Comparison of ENCODE assay signal across 8 mouse cellular contexts in genomic region chr8:70673079-70673856, GRCm38 (mm10). TPM values are rescaled to one million over a fixed set of nuclear protein-coding genes. Genes with fewer than 3 reads are reported as not detected.
A peak's percentile ranks its signal among the peaks of the same experiment; 100 is the strongest.
DNase-seq lines count a peak whose midpoint lies in the region; ATAC-seq lines count a peak whose summit lies in the region.

Gene Lsm4 (plus strand): TSS chr8:70673248.

- no peaks in the 10 kb centered on the region for H3K9me3 ChIP-seq in heart, embryonic 10.5 days
- H3K9me3 ChIP-seq in kidney, embryonic 15.5 days (replicated peaks), result no peaks in the 10 kb centered on the region

- peaks cover 19% of the 10 kb centered on the region for H3K36me3 ChIP-seq in heart, embryonic 10.5 days
- H3K36me3 ChIP-seq in kidney, embryonic 15.5 days, result peaks cover 19% of the 10 kb centered on the region

- peak within 1 kb of the TSS; percentile 70 for H3K4me2 ChIP-seq in kidney, embryonic 15.5 days

- peak within 1 kb of the TSS; percentile 69 for H3K4me3 ChIP-seq in heart, embryonic 10.5 days
- peak within 1 kb of the TSS; percentile 71 for H3K4me3 ChIP-seq in kidney, embryonic 15.5 days (replicated peaks)

- H3K9ac ChIP-seq in kidney, embryonic 15.5 days, result peak within 1 kb of the TSS; percentile 62

- H3K4me1 ChIP-seq in heart, embryonic 10.5 days, result peaks cover 25% of the 10 kb centered on the region
- H3K4me1 ChIP-seq in kidney, embryonic 15.5 days, result peaks cover 50% of the 10 kb centered on the region

- H3K27me3 ChIP-seq in heart, embryonic 10.5 days (ENCODE audit: insufficient read depth, poor library complexity, severe bottlenecking), result no peaks in the 10 kb centered on the region
- H3K27me3 ChIP-seq in kidney, embryonic 15.5 days, result no peaks in the 10 kb centered on the region

- under 1% methylated on average over 60 of the region's 60 CpGs for whole genome bisulfite sequencing in heart, embryonic 10.5 days
- under 1% methylated on average over 60 of the region's 60 CpGs for WGBS in kidney, embryonic 15.5 days

- peak within 1 kb of the TSS; percentile 95 for H3K27ac ChIP-seq in heart, embryonic 10.5 days
- H3K27ac ChIP-seq in kidney, embryonic 15.5 days, result peak within 1 kb of the TSS; percentile 97

- peak; percentile 96 to 97 for DNase-seq in B cell, adult 2 months
- peak; percentile 100 for DNase-seq in brain, adult 2 months (ENCODE audit: low read depth, low spot score)
- DNase-seq in heart, embryonic 10.5 days (ENCODE audit: low spot score), result peak; percentile 99
- peak; percentile 97 for DNase-seq in liver
- DNase-seq in spleen, postnatal 4 days (ENCODE audit: low spot score in 2 of 2), result peak; percentile 95 to 99

- ATAC-seq in erythroblast, adult 5-6 weeks (replicated peaks; ENCODE audit: low FRiP score, poor library complexity, severe bottlenecking), result peak; percentile 83
- peak; percentile 96 for ATAC-seq in kidney, embryonic 15.5 days (replicated peaks; ENCODE audit: low FRiP score)
- peak; percentile 95 for ATAC-seq in monocyte, adult 5-6 weeks (replicated peaks; ENCODE audit: insufficient number of reproducible peaks, low FRiP score, low TSS enrichment, poor library complexity, severe bottlenecking)

RNA-seq across cellular contexts. Expression of gene Lsm4, which starts in this region (rescaled TPM):
- 41.1 and 51.6 TPM in 2 replicates for total RNA-seq in erythroblast, adult 5-6 weeks (2015; ENCODE audit: low replicate concordance)
- total RNA-seq in erythroblast, adult 5-6 weeks (2017; ENCODE audit: low replicate concordance), result 20.9 and 26.2 TPM in 2 replicates
- polyA plus RNA-seq in heart, embryonic 10.5 days (2016; fragmentation: Nextera tagmentation; extraction: Ambion mirVana), result 344 and 410 TPM in 2 replicates
- 291 and 295 TPM in 2 replicates for polyA plus RNA-seq in kidney, embryonic 15.5 days (2015; fragmentation: Nextera tagmentation; extraction: Ambion mirVana)
- total RNA-seq in monocyte, adult 5-6 weeks (2017), result 69.1 to 93.3 TPM (median 80.9 TPM) in 3 replicates

Comparison
In these comparisons a context has a peak if more than half of its experiments do, and no peak if none do; other contexts are left out.
1. Peak in every context shown above with its lines: DNase-seq, ATAC-seq, H3K4me3 ChIP-seq and H3K27ac ChIP-seq.